Mouse (Mus musculus) limb, embryonic 10.5 days (tissue): ENCODE results near the gene Mettl6. TPM values are rescaled to one million over a fixed set of nuclear protein-coding genes. Genes with fewer than 3 reads are reported as not detected.

Experiments used
- DNase-seq: peaks from one replicate; pipeline ENCODE4 v3.0.0-alpha.2; 2017; ENCODE audit warnings: low spot score
- H3K27ac ChIP-seq: fragments of 300-500 bp; sonication (generic); 2 replicates; pipeline ENCODE4 v1.5.1; 2016; ENCODE audit warnings: mild to moderate bottlenecking
- H3K27me3 ChIP-seq: fragments of 300-500 bp; sonication (generic); 2 replicates; pipeline ENCODE4 v1.6.1; 2016; ENCODE audit warnings: low read depth, mild to moderate bottlenecking; ENCODE audit not compliant: poor library complexity, severe bottlenecking
- H3K36me3 ChIP-seq: fragments of 300-500 bp; sonication (generic); 2 replicates; pipeline ENCODE4 v1.6.1; 2016; ENCODE audit warnings: mild to moderate bottlenecking, moderate library complexity
- H3K4me1 ChIP-seq: fragments of 300-500 bp; sonication (generic); 2 replicates; pipeline ENCODE4 v1.6.1; 2016
- H3K4me3 ChIP-seq: fragments of 300-500 bp; sonication (generic); 2 replicates; pipeline ENCODE4 v1.5.1; 2016; ENCODE audit warnings: mild to moderate bottlenecking, moderate library complexity
- H3K9me3 ChIP-seq: fragments of 300-500 bp; sonication (generic); replicated peaks from 2 replicates; pipeline ENCODE4 v1.6.1; 2016; ENCODE audit warnings: mild to moderate bottlenecking
- WGBS: fragments of 180-500 bp; shearing (Covaris S2); methylation state at CpG from one replicate; pipeline ENCODE4 v1.1.7; 2016; 5-methylcytosine and 5-hydroxymethylcytosine counted together
- polyA plus RNA-seq: library from polyadenylated mRNA; unstranded; fragments of >200 nt; fragmentation: Nextera tagmentation; extraction: Ambion mirVana; gene quantifications from 2 replicates; pipeline ENCODE4 v1.2.1, GENCODE M21; 2016

The Mettl6 gene
- polyA plus RNA-seq, 1 experiment from 2014 or later = 85.8 TPM

DNA sequence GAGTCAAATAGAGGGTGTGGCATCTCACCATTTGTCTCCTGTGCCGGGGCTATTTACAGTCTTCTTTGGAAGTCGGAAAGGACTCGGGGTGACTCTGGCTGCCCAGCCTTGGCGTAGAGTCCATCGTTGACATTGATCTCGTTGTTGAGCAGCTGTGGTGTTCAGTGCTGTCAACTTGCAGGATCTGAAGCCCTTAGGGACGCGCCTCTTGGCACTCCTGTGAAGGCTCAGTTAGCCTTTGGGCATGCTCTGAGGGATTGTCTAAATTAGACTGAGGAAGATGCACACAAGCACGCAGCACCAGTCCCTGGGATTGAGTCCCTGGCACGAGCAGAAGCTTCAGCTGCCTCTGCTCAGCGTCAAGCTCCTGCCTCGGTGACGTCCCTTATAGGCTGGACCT is 8.6 kb upstream of the Mettl6 start:
- Histone ChIP-seq H3K4me3 (no peak overlapping the region), H3K4me1 (no peaks in the 10 kb centered on the region), H3K27me3 (no peaks in the 10 kb centered on the region), H3K36me3 (peaks cover 99% of the 10 kb centered on the region), H3K27ac (no peak overlapping the region), H3K9me3 (no peaks in the 10 kb centered on the region)
- no peak for DNase-seq
- 94% methylated on average over 13 of the region's 13 CpGs for WGBS

DNA sequence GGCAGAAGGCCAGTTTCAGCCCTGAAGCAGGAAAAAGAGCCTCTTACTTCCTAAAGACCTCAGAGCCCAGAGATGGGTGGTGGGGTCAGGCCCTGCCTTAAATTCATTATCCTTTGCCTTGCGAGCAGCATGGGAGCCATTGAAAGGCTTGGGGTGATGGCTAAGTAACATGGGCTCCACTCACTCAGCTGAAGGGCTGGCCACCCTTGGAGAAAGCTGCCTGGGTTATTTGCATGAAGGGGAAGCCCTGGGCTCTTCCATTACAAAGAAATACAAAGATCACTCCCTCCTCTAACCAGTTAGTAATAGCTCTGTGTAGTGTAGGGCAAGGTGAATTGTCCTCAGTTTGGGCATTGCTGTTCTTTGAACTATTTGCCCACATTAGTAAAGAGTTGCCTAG is 4.7 kb upstream of the Mettl6 start:
- Histone ChIP-seq H3K9me3 (no peaks in the 10 kb centered on the region), H3K4me1 (peaks cover 15% of the 10 kb centered on the region), H3K4me3 (no peak overlapping the region), H3K27me3 (no peaks in the 10 kb centered on the region), H3K27ac (no peak overlapping the region), H3K36me3 (peaks cover 73% of the 10 kb centered on the region)
- no peak for DNase-seq
- WGBS = 91% methylated on average over 1 of the region's 1 CpGs

DNA sequence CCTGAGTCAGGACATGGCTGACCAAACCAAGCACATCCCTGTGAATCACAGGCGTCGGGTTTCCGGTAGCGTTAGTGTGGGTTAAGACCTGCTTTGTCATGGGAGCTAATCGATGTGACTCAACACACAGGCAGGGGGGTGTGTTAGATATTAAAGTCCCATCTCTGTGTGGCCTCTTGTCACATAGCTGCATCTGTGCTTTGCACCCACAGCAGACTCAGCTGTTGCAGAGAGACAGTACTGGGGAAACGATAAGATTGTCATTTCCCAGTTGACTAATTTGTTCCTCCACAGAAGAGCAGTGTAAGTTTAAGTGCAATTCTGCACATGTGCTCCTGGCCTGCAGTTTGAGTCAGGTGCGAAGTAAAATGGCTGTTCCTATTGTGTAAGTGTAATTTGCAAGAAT is 1.4 kb upstream of the Mettl6 start:
- 62% methylated on average over 7 of the region's 7 CpGs for WGBS
- Histone ChIP-seq H3K9me3 (no peaks in the 10 kb centered on the region), H3K4me3 (peak overlapping the region; percentile 93), H3K36me3 (peaks cover 62% of the 10 kb centered on the region), H3K4me1 (peaks cover 24% of the 10 kb centered on the region), H3K27ac (peak overlapping the region; percentile 95; the same call in 1 of the 2 replicates), H3K27me3 (no peaks in the 10 kb centered on the region)
- DNase-seq = no peak

DNA sequence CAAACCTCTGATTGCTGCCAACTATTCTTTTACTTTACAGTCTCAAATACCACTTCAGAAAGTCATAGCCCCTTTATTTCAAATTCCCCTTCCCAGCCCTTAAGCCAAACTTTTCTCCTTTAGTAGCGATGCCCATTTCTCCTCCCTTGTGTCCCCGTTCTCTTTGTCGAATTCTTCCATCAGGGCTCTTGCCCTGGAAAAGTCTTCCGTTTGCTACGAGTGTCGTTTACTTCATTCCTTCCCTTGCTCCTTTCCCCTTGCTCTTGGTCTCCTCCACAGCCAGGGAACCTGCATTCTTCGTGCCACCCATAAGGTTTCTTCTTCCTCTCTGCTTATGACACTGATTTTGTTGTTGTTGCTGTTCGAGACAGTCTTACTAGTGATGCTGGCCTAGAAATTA is 698 bp upstream of the Mettl6 start:
- H3K27me3 ChIP-seq = no peaks in the 10 kb centered on the region
- peak overlapping the region; percentile 95 for H3K27ac ChIP-seq
- peak overlapping the region; percentile 93 for H3K4me3 ChIP-seq
- peaks cover 63% of the 10 kb centered on the region for H3K36me3 ChIP-seq
- H3K4me1 ChIP-seq = peaks cover 24% of the 10 kb centered on the region
- DNase-seq = no peak
- 8% methylated on average over 8 of the region's 8 CpGs for WGBS
- no peaks in the 10 kb centered on the region for H3K9me3 ChIP-seq

DNA sequence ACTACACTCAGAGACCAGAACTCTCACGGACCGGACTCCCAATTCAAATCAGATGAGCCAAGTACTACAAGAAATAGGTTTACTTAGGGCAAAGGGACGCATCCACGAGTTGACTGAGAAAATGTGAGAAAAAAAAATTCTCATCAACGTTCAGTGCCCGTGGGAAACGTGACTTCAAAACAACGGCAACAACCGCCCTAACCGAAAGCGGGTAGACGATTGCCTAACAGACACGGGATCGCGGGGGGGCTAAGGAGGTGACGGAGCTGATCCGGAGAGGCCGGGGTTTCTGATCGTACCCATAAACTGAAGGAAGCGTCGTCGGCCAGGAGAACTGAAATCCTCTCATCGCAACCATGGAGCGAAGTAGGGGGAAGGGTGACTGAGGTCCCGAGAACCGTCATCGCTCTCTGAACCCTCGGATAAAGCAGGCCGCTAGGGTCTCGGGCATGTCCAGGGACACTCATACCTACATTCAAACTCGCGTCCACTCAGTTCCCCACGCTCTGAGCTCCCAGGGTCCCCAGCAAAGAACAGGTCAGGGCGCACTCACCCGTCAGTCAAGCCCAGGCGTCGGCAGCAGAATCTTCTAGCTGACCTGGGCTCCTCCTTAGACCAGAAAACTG is 378 bp downstream of the Mettl6 start, which contains the start of gene Eaf1:
Gene Eaf1, plus strand, starts transcription at position 51 of the 626 bp plus-strand sequence.
- H3K9me3 ChIP-seq = no peaks in the 10 kb centered on the region
- H3K27ac ChIP-seq = peak within 1 kb of the TSS; percentile 95
- H3K4me1 ChIP-seq = peaks cover 24% of the 10 kb centered on the region
- peaks cover 61% of the 10 kb centered on the region for H3K36me3 ChIP-seq
- H3K4me3 ChIP-seq = peak within 1 kb of the TSS; percentile 93
- DNase-seq = no peak
- no peaks in the 10 kb centered on the region for H3K27me3 ChIP-seq
- WGBS = 1% methylated on average over 37 of the region's 37 CpGs

DNA sequence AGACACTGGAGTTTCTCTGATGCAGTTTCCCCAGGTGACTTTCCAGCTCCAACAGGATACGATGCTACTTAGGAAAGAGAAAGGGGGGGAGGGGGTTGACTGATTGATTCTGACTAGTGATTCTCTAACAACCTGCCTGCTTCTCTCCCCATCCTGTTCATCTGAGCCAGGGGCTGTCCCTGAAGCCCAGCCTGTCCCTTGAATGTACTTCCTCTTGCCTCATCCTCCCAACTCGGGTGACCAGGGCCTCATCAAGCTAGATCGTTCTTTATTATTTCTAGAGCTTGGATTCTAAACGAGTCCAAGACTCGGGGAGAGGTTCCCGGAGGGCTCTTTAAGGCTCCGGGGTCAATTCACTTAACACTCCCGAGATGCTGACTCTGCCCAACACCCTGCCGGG is 939 bp downstream of the Mettl6 start:
- WGBS = 40% methylated on average over 9 of the region's 9 CpGs
- Histone ChIP-seq H3K4me3 (peak overlapping the region; percentile 93), H3K36me3 (peaks cover 61% of the 10 kb centered on the region), H3K4me1 (peaks cover 24% of the 10 kb centered on the region), H3K27me3 (no peaks in the 10 kb centered on the region), H3K9me3 (no peaks in the 10 kb centered on the region), H3K27ac (peak overlapping the region; percentile 95)
- DNase-seq = no peak

DNA sequence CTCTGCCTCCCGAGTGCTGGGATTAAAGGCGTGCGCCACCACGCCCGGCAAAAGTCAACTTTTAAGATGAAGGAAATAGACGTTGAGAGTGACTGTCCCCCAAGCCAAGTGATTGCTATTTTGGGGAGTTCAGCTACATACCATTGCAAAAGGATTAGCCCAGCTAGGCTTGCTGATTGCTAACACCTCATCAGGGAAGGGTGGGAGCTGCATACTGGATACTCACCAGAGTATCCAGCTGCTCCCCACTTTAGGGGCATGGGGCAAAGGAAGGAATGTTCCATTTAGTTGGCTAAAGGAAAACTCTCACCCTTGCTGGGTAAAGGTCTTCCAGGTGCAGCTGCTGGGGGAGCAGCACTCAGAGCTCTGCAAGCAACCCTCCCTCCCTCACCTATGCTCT is 6.8 kb downstream of the Mettl6 start:
- 94% methylated on average over 6 of the region's 6 CpGs for WGBS
- no peak overlapping the region for H3K4me3 ChIP-seq
- peaks cover 96% of the 10 kb centered on the region for H3K36me3 ChIP-seq
- no peaks in the 10 kb centered on the region for H3K9me3 ChIP-seq
- no peak for DNase-seq
- H3K27ac ChIP-seq = no peak overlapping the region
- no peaks in the 10 kb centered on the region for H3K27me3 ChIP-seq
- H3K4me1 ChIP-seq = no peaks in the 10 kb centered on the region

DNA sequence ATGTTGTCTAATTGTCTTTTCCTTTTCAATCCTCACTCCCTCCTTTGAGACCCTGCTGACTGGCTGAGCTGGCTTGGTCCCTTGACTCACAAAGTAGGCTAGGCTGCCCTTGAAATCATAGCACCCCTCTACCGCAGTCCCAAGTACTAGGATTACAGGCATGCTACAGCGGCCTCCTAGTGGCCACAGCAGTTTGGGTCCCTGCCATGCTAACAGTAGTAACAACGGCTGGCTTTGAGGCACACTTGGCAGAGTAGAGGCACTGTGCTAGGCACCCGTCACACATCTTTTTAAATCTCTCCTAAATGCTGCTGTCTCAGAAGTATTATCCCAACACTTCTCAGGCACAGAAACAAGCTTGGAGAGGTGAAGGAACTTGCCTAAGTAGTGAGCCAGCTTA is 8.4 kb downstream of the Mettl6 start:
- no peaks in the 10 kb centered on the region for H3K27me3 ChIP-seq
- WGBS = 87% methylated on average over 4 of the region's 4 CpGs
- no peaks in the 10 kb centered on the region for H3K4me1 ChIP-seq
- no peak overlapping the region for H3K27ac ChIP-seq
- DNase-seq = no peak
- no peaks in the 10 kb centered on the region for H3K9me3 ChIP-seq
- no peak overlapping the region for H3K4me3 ChIP-seq
- H3K36me3 ChIP-seq = peaks cover 97% of the 10 kb centered on the region

DNA sequence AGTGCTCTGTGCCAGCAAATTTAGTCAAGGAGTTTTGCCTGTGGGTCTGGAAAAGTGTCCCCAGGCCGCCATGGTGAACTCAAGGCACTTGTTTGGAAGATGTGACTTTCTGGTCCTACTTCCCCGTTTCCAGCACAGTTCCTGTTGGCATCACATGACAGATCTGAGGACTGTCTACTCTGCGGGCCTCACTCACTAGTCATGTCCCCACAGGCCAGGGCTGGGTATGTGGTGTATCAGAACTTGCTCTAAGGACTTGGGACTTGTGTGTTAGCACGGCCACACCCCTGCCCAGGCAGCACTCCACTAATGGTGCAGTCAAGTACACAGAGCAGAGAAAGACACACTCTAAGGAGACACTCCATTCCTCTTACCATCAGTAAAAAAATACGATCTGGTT is 12.4 kb downstream of the Mettl6 start:
- DNase-seq = no peak
- Histone ChIP-seq H3K9me3 (no peaks in the 10 kb centered on the region), H3K4me3 (no peak overlapping the region), H3K4me1 (no peaks in the 10 kb centered on the region), H3K27me3 (no peaks in the 10 kb centered on the region), H3K36me3 (peaks cover 96% of the 10 kb centered on the region), H3K27ac (no peak overlapping the region)
- 93% methylated on average over 5 of the region's 5 CpGs for WGBS

DNA sequence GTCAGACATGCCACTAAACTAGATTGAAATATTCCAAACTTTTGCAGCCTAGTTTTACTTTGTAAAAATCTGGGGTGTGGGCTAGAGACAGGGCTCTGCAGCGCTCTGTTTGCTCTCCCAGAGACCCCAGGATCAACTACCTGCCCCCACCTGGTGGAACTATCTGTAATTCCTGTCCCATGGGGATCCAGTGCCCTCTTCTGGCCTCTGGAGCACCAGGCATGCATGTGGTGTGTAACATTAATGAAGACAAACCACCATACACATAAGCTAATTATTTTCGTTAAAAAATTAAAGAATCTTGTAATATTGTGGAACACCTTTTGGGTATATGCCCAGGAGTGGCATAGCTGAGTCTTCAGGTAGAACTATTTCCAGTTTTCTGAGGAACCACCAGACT is 21.5 kb downstream of the Mettl6 start:
- no peak for DNase-seq
- H3K4me3 ChIP-seq = no peak overlapping the region
- H3K4me1 ChIP-seq = no peaks in the 10 kb centered on the region
- H3K36me3 ChIP-seq = peaks cover 6% of the 10 kb centered on the region
- WGBS = 74% methylated on average over 2 of the region's 2 CpGs
- no peak overlapping the region for H3K27ac ChIP-seq
- no peaks in the 10 kb centered on the region for H3K9me3 ChIP-seq
- no peaks in the 10 kb centered on the region for H3K27me3 ChIP-seq

DNA sequence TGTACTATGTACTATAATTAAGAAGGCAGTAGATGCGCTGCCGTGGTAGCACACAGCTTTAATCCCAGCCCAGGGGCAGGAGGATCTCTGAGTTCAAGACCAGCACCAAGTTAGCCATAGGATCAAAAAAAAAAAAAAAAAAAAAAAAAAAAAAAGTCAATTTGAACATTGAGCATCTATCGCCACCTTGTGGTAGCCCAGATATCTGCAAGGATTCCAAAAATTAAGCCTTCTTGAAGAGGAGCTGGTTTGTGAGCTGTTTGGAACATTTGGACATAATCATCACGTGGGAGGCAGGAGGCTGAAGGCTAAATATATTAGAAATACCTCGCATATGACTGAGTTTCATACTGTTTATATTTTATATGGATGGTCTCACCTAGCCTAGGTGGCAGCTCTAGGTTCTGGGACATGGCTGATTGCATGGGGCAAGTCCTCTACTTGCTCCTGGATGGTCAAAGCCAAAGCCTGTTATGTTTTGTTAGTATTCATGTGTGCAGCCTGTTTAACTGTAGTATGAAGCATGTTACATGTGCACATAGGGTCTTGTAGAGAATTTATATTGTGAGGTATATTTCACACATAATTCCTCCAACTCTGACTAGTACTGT is 22.3 kb downstream of the Mettl6 start:
- Histone ChIP-seq H3K4me1 (no peaks in the 10 kb centered on the region), H3K36me3 (no peaks in the 10 kb centered on the region; the same call in 1 of the 2 replicates), H3K27me3 (no peaks in the 10 kb centered on the region), H3K4me3 (no peak overlapping the region), H3K9me3 (no peaks in the 10 kb centered on the region), H3K27ac (no peak overlapping the region)
- WGBS = 9% methylated on average over 5 of the region's 5 CpGs
- peak; percentile 49 for DNase-seq

DNA sequence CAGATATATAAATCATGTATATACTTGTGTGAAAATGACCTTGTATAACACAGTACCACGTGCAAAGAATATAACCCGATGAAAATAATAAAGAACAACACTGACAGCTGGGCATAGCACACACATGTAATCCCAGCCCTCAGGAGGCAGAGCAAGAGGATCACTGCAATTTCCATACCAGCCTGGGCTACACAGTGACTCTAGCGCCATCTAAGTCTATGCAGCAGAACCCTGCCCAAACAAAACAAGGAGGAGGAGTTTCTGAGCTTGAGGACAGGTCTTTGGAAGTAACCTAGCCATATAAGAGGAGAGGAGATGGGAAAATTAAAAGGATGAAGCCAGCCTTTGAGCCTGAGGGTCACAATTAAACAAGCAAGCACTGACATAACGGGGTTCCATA is 25.1 kb downstream of the Mettl6 start:
- no peak overlapping the region for H3K4me3 ChIP-seq
- H3K27me3 ChIP-seq = no peaks in the 10 kb centered on the region
- no peak overlapping the region for H3K27ac ChIP-seq
- H3K36me3 ChIP-seq = no peaks in the 10 kb centered on the region
- WGBS = 64% methylated on average over 4 of the region's 4 CpGs
- no peaks in the 10 kb centered on the region for H3K9me3 ChIP-seq
- no peak for DNase-seq
- H3K4me1 ChIP-seq = no peaks in the 10 kb centered on the region

DNA sequence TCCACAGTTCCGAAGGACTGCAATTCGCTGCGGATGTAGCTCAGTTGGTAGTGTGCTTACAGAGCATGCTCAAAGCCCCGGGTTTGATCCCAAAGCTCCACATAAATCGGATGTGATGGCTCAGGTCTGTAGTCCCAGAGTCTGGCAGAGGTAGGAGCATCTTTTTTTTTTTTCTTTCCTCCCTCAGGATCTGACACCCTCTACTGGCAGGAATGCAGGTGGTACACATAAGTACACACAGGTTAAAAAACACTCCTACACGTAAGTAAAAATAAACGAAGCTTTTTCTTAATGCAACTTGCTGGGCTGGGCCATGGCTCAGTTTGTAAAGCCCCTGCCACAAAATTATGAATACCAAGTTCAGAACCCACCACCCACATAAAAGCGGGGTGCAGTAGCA is 30.7 kb downstream of the Mettl6 start:
- 51% methylated on average over 8 of the region's 8 CpGs for WGBS
- no peak overlapping the region for H3K4me3 ChIP-seq
- no peak overlapping the region for H3K27ac ChIP-seq
- no peaks in the 10 kb centered on the region for H3K9me3 ChIP-seq
- DNase-seq = no peak
- no peaks in the 10 kb centered on the region for H3K36me3 ChIP-seq
- peaks cover 9% of the 10 kb centered on the region; the same call in 1 of the 2 replicates for H3K4me1 ChIP-seq
- H3K27me3 ChIP-seq = no peaks in the 10 kb centered on the region
